Mouse (Mus musculus) ES-E14 (cell line): Measurements from ENCODE around the gene Efna5.

Experiments
- CHD2 ChIP-seq: IDR thresholded peaks from 2 replicates; pipeline ENCODE4 v1.6.1; 2014; ENCODE audit warnings: mild to moderate bottlenecking, low read depth, low read length, inconsistent platforms
- HCFC1 ChIP-seq: IDR thresholded peaks from 2 replicates; pipeline ENCODE4 v1.6.1; 2012; ENCODE audit warnings: low read length, inconsistent platforms, borderline replicate concordance; ENCODE audit not compliant: insufficient read depth
- MAFK ChIP-seq: IDR thresholded peaks from 2 replicates; pipeline ENCODE4 v1.6.1; 2014; ENCODE audit warnings: mild to moderate bottlenecking, low read depth, low read length, inconsistent platforms; ENCODE audit not compliant: insufficient read depth
- ZC3H11A ChIP-seq: IDR thresholded peaks from 2 replicates; pipeline ENCODE4 v1.6.1; 2012; ENCODE audit warnings: low read depth, mild to moderate bottlenecking, inconsistent platforms, low read length, borderline replicate concordance
- ZNF384 ChIP-seq: IDR thresholded peaks from 2 replicates; pipeline ENCODE4 v1.6.1; 2012; ENCODE audit warnings: low read depth, low read length, inconsistent platforms

DNA sequence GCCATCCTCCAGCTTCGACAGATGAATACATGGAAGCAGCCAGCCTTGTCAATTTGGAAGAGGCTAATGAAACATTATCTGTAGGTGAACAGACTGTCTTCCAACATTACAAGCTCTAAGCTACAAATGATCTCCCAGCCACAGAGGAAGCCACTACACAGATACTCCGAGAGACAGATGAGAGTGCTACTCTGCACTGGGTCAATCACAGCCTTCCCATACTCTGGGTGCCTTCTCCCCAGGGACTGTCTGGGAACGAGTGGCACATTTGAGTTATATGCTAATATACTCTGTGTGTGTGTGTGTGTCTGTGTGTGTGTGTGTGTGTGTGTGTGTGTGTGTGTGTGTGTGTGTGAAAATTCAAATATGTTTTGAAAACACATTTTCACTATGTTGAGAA, 30.5 kb downstream of the Efna5 start:
- TF ChIP-seq ZC3H11A (no peak), ZNF384 (no peak), HCFC1 (no peak), CHD2 (no peak), MAFK (no peak)
